Mouse (Mus musculus): ENCODE data around the gene Fat1.

Gene Fat1

DNA sequence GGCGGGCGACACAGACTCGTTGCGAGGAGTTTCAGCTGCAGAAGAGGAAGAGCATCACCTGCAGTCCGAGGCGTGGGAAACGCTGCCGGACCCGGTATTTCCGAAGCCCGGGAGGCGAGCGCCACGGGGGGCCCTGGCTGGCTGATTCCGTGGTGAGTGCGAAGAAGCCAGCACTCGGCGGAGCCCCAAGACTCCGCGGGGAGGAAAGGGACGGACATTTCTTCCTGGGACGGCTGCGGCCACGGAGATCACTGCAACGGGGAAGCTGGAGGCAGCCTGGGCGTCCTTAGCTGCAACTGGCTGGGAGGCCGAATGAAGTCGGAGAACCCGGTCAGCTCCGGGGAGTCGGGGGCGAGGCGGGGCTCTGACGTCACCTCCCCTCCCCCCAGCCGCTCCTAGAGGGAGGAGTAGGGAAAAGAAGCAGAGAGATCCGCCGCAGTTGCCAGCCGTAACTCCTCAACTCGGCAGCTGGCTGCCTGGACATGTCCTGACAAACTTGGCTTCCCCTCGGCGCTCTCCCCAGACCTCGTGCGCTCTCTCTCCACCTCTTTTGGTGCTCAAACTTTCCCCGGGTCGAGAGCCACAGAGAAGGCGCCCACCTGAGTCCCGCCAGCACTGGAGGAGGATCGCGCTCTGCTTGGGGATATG lies at the start of gene Fat1:
Fat1 (plus strand) TSS at position 598 of the 648 bp plus-strand sequence.
- peak; percentile 3 for DNase-seq

DNA sequence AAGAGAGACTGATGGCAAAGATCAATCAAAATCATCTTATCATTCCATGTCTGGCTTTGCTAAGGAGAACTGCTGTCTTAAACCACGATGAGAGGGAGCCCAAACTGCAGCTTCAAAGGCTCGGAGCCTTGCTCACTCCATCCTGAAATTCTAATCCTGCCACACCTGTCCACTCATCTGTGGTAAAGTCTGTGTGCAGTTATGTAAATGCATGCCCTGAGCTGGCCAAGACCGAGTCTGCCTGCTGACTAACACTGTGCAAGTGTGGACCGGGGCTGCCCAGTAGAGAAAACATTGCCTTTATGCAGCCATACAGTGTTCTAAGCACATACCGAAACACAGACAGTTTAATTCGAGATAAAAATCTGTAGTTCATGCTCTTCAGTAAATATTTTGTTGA lies 40.6 kb upstream of the Fat1 start:
- no peak for DNase-seq

DNA sequence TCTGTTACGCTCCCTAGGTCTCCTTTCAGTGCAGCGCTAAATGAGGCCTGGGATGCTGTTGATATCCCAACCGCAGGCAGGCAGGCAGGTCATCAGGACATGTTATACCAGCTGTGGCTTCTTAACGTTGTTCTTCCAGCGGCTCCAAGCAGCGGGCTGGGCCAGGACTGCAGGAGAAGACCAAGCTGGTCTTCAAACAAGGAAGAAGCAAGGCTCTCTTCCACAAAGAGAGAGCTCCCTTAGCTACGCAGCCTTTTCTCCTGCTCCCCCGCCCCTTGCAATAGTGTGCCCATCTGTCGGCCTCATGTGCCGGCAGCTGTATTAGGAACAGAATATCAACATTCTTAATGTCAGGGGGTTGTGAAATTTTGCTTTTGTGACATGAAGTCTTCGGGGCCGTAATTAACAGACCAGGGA lies 35.7 kb upstream of the Fat1 start:
- no peak for DNase-seq

DNA sequence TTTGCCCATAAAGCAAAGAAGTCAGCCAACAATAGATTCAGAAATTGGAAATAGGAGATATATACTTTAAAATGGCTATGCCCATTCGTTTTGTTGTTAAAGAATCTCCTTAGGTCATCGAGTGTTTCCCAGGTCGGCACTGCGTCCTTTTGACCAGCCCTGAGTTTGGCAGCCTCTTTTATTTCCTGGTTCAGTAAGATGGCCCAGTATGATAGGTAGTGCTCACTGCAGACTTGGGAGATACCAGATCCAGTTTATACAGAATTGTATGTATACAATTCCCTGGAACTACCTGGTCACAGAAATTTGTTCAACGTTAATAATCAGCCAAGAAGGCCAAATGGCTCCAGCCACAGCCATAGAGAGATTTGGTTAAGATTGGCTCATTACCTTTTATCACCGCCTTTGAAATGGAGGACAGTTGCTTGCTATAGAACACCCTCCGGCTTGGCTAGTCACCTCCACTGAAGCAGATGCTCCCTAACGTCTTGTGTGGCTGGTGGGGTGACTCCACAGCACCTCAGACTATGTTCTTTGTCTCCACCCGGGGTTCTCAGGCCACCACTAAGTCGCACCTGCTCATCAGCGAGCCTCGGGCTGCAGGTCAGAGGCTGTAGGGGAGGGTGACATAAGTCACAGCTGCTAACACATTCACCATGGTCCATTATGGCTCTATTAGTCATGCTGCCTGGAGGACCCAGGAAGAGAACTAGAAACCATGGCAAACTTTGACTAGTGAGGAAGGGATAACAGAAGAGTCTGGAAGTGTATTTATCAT lies 23.9 kb upstream of the Fat1 start:
- no peak for DNase-seq

DNA sequence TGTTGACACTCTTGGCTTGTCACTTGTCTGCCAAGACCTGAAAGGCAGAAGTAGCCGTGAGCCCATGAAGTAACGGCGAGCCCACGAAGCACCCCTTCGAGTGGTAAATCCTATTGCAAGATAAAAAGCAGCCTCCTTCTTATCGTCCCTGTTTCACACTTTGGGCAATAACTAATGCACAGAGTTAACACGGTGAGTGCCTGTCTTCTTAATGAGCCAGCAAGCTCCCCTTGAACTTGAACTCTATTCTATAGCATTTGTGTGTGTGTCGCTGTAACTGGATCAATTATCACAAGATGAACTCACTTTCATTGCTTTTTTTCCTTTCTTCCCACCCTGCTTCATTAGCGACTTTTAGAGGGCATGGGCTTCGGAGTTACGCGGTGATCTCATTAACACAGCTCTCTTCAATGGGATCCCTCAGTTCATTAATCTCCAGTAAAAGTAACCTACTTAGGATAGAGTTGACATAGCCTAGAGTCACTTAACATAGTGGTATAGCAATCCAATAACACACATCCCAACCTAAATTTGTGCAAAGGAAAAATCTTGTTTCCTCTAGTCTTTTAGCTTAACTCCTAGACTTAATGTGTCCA lies 15.7 kb upstream of the Fat1 start:
- DNase-seq, result no peak

DNA sequence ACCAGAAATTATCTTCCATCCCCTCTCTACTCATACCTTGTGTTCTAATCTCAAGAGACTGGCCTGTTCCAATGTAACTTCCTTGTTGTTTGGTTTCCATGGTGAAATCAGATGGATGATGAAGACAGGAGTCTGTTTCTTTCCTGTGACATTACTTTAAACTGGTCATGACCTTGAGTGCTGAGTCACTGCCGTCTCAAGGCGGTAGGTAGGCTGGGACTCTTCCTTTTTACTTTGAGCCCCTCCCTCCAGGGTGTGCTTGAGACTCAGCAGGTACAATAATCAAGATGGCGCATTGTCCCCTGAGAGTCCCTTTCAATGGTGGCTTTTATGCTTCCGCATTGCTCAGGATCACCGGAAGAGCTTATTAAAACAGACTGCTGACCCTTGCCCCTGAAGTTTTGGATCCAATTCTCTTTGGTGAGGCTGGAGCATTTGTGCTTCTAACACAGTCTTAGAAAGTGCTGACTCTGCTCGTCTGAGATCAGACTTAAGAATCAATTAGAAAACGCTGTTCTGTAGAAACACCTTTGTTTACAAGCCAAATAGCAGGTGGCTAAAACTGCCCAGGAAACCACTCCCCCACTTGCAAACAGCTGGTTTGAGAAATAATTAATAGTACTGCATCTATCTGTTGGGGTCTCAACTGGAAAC lies 14.7 kb upstream of the Fat1 start:
- DNase-seq, result no peak

DNA sequence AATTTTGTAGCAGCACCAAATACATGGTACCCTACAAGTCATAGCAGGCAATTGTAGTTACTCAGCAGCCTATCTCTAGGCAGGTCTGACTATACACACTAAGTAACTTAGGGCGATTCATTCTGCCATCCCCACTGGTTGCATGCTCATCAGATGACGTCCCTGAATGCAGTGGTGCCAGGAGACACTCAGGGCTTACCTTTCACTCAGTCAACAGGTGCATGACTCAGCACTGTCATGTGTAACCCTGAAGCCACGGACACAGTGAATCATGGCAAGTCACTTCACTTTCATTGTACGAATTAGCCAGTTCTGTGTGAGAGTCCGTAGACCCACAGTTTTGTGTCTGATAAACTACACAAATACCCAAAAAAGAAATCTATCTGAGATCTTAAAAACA lies 10.3 kb upstream of the Fat1 start:
- DNase-seq, result no peak

DNA sequence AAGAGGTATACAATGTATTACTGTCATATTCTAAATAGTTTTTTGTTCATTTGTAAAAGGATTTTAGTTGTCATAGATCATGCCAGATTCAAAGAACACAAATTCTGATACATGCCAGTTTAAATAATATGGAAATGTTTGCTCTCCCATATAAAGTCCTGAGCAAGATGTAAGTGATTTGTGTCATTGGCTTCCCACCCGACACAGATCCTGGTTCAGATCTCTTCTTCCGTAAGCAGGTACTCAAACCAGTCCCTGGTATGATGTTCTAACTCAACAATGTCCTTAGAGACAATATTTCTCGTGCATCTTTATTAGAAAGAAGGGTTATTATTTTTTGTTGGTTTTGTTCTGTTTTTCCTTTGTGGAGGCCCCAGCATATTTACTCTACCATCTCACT lies 5.2 kb upstream of the Fat1 start:
- DNase-seq, result no peak

DNA sequence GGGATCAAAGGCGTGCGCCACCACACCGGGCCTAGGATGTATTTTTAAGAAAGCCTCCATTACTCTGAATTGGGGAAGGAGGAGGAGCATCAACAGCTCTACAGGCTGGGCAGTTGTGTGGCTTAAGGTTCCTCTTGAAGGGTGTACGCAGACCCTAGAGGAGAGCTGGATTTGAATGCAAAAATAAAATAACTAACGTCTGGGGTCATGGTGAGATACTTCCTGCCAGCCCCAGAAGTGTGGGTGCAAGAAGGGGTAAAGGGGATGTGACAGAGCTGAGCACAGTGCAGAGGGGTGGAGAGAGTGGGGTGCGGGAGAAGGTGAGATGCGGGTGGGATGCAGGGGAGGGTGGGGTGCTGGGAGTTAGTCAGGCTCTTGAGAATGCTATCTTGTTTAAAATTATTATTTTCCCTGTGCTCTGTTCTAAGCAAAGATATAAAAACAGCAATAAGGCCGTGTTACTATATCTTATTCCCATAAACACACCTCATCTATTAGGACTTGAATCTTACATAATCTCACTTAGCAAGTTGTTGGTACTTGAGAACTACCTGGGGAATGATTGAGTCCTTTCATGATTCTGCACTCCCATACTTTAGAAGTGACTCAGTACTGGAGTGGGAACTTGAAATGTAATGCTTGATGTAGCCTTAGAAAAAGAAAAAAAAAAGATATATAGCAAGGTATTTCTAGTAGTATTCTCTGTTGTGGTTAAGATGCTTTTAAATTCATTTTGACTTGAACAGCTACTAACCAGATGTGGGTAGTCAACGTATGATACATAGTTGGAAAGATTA lies 2.5 kb upstream of the Fat1 start:
- DNase-seq, result no peak

DNA sequence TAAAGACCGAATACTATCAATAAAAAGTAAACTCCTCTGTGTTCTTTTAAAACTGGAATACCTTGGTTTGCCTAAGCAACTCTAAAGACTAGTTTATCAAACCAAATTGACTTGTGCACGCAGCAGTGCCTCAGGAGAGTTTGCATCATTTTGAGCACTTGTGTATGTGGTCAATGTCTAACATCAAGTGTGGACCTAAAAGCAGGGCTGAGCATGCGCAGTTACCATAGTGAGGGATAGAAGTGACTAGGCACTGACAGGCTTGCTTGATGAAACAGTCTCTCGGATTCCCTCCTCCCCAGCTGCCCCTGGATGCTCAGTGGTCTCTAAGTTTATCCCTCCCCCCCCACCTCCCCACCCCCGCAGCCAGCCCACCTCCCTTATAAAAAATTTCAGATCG lies 1.8 kb upstream of the Fat1 start:
- no peak for DNase-seq

DNA sequence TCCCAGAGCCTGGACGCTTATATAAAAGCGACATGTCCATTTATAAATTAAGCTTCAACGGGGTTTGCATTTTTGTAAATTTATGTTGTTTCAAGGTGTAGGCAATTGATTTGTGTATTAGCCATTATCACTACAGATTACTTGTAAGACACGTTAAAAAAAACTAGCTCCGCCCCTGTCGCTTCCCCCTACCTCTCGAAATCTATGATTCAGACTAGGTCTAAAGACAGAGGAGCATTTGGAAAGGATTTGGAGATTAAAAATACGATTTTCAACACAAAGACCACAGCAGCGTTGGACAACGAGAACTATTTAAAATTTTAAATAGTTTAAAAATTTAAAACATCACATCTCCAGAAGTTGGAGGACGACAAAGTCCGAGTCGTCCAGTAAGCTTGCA lies 831 bp upstream of the Fat1 start:
- DNase-seq, result no peak

DNA sequence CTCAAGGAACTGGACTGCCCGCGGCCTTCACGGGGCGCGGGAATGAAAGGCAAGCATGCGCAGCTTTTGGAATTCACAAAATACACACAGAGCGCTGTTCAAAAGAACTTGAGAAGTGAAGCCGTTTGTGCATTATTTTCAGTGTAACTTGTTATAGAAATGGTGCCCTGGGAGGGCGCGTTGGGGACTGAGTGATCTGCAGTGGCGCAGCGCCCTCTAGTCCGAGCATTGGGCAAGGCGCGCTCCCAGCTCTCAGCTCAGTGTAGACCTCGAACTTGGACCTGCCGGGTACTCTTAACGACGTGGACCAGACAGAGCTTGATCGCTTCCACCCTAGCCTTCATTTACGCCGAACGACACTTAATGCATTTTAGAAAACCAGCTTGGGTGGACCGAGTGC lies 494 bp downstream of the Fat1 start:
- DNase-seq, result peak; percentile 4

DNA sequence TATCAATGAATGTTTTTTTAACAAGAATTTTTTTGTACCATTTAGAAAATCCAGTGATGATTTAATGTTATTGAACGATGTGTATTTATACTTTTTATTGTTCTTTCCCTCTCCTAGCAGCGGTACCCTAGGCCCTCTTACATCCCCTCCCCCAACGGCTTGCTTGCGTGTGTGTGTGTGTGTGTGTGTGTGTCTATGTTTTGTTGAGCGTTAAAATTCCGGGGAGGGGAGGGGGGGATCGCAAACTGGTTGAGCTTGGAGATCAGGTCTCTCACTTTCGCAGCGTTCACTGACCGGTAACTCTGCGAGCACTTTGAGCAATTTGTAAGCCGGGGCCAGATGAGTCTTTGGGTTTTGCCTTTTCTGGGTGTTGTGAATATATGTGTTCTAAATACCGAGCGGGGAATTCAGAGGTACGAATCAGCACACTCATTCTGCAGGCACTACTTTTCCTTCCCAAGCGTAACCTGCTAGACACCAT lies 1.3 kb downstream of the Fat1 start:
- DNase-seq, result no peak

DNA sequence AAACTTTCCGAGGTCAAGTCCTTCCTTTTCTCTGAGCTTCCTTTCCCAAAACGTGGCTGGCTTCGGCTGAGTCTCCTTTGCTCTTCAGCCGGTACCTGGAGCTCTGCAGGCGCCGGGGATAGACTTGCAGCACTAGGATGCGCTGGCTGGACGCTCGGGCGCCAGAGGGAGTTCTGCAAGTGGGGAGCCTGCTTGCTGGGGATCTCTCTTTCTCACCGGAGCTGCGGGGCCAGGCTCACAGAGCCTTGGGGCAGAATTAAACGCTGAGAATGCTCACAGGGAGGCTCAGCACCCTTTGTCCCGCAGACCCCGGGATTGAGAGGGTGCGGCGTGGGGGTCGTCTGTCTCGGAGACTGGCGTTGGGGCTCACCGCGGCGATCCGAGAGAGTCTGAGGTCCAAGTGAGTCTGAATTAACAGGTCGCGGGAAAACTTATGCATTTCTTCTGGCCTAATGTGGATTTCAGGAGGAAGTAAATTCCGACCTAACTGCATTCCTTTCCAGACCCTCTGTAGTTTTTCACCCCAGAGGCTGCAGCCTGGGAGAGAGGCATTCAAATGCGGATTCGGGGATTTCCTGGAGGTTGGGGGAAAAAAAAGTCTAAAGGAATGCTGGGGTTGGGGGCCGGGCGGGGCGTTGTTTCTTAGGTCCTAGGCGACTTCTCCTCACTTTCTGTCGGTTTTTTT lies 2.0 kb downstream of the Fat1 start:
- no peak for DNase-seq

DNA sequence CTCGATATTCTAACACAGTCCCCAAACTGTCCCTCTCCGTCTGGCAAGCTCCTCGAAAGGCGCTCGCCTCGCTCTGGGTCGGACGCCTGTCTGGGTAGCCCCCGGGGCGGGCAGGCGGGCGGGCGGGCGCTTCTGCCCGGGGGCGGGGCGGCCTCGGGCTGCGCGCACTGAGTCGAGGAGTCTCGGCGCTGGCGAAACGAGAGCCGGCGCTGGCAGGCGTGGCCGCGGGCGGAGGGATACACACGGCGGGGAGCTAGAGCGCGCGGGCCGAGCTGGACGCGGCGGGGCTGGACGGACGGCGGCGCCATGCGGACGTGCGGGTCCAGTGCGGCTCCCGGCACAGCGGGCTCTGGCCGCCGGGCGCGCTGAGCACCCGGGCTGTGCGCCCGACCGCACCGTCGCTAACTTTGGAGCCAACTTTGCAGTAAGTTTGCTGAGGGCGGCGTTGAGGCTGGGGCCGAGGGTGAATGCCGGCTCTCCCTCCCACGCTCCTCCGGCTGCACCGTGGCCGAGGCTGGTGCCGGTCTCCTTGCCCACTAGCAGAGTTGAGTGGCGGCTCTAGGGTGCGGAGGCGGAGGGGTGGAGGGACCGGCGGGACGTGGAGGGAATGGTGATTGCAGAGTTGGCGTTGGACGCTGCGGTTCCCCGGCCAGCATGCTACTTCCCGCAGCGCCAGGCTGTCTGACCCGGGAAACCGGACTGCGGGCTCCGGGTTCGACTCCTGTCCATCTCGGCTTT lies 2.8 kb downstream of the Fat1 start:
- DNase-seq, result peak; percentile 8

DNA sequence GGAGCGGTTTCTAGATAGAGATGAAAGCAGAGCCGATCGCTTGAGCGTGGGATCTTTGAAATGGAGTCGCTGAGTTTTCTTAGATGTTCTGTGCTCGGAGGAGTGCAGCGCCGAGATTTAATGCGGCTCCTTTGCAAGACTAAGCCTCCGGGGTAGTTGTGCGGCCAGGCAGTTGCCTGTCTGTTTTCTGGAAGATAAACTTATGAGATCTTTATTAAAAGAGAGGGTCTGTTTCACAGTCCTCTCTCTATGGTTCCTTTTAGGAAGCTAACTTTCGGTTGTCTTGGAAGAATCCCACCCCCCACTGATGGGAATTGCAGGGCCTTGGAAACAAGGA lies 3.4 kb downstream of the Fat1 start:
- DNase-seq, result no peak

DNA sequence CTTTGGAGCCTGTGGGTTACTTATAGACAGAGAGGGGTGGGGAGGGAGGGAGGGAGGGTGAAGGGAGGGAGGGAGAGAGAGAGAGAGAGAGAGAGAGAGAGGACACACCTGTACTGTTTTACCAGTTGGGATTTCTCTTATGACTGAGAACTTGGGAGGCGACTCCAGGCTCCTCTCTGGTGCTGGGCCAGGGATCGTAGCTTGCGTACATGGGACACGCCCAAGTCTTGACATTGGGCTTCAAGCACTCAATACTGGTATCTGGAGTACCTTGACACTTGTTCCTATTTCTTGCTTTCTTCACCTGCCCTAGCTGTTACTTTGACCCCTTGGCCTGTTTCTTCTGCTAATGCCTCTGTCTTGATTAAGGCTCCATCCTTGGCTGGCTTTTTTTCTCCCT lies 10.3 kb downstream of the Fat1 start:
- no peak for DNase-seq

DNA sequence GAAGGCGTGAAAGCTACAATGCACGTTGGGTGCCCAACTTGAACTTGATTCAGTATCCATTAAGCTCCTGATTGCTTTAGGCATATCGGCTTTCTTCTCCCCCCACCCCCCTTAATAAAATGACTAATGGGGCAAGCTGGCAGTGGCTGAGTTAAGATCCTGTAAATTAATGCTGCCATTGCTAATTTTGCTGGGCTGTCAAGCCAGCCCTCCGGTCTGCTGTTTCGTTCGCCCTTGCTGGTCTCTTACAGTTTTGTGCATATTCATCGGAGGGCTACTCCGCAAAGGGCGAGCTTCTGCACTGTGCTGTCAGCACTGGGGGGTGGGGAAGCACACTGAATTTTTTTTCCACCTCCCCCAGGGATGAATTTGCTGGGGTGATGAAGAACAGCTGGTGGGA lies 13.3 kb downstream of the Fat1 start:
- DNase-seq, result no peak

DNA sequence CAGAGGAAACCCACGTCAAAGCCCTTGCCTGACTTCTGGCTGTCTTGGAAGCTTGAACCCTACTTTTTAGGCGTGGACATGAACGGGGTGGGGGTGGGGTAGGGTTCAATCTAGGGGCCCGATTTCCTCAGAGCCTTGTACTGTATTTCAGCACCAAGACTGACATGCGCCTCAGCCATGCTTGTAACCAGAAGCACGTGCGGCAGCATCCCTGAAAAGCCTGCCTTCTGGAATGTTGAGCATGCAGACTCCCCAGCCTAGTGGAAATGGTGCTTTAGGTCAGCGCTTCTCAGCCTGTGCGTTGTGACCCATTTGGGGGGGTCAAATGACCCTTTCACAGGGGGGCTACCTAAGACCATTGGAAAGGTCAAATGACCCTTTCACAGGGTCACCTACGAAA lies 25.2 kb downstream of the Fat1 start:
- no peak for DNase-seq

DNA sequence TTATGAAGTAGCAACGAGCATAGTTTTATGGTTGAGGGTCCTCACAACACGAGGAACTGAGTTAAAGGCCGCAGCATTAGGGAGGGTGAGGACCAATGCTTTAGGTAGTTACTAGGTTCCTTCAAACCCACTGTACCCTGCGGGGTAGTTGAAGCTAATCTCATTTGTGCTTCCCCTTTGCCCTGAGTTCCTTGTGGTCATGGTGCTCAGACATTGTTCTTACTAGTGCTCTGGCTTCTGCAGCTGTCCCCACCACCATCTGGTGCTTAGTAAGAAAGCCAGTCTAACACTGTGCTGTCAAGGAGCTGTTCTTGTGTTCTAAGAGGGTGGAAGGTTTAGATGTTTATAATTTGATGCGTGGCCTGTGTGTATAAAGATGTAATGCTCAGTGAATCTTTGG lies 25.7 kb downstream of the Fat1 start:
- no peak for DNase-seq

DNA sequence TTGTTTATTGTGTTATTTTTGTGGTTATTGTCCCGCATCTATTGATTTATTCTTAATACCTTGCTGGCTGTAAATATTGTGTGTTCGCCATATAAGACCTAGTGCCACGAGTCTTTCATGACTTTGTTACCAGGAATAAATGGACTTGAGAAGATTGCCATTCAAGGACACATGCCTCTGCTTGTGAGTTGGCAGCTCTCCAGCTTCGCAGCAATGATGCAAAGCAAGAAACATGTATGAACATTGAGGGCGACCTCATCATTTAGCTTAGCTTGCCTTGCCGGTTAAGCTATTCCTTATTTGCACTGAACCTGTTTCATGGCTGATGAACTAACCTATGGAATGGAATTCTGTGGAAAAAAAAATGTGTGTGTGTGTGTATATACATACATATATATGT lies 26.2 kb downstream of the Fat1 start:
- no peak for DNase-seq

Measured in thymus, postnatal 25 days (tissue).